Mouse (Mus musculus) MEL (cell line): ENCODE data around the gene Abcc9. TPM values are rescaled to one million over a fixed set of nuclear protein-coding genes. Genes with fewer than 3 reads are reported as not detected.

Experiments used
- DNase-seq: peaks from one replicate; pipeline ENCODE4 v3.0.0; 2011; ENCODE audit warnings: low read depth, low spot score
- H3K27ac ChIP-seq: 2 replicates; pipeline ENCODE4 v1.5.1; 2012; ENCODE audit warnings: low read depth, mild to moderate bottlenecking, control low read depth, low read length, moderate library complexity; ENCODE audit not compliant: control insufficient read depth
- H3K27me3 ChIP-seq, 2 experiments: fragments of 150-350 bp in 1 of 2; sonication (generic) in 1 of 2; 2 replicates each; pipeline ENCODE4 v1.6.1; 2012; ENCODE audit warnings: low read length in 2 of 2, mild to moderate bottlenecking in 2 of 2, improper control_type of control experiment in 1 of 2, moderate library complexity in 1 of 2; ENCODE audit not compliant: insufficient read depth in 2 of 2, control insufficient read depth in 1 of 2
- H3K36me3 ChIP-seq, 2 experiments: 2 replicates each; pipeline ENCODE4 v1.6.1; 2012 to 2014; ENCODE audit warnings: low read length in 2 of 2, improper control_type of control experiment in 1 of 2, inconsistent platforms in 1 of 2, mild to moderate bottlenecking in 1 of 2; ENCODE audit not compliant: insufficient read depth in 2 of 2, control insufficient read depth in 1 of 2
- H3K4me1 ChIP-seq, 2 experiments: fragments of 150-350 bp in 1 of 2; sonication (generic) in 1 of 2; 2 replicates each; pipeline ENCODE4 v1.6.1; 2012; ENCODE audit warnings: low read length in 2 of 2, improper control_type of control experiment in 1 of 2, mild to moderate bottlenecking in 1 of 2; ENCODE audit not compliant: insufficient read depth in 2 of 2, control insufficient read depth in 1 of 2
- H3K4me3 ChIP-seq, 2 experiments: fragments of 150-350 bp in 1 of 2; sonication (generic) in 1 of 2; 2 replicates each; pipeline ENCODE4 v1.5.1; 2012; ENCODE audit warnings: low read depth in 2 of 2, low read length in 2 of 2, mild to moderate bottlenecking in 2 of 2, moderate library complexity in 2 of 2, control low read depth in 1 of 2, improper control_type of control experiment in 1 of 2; ENCODE audit not compliant: control insufficient read depth in 1 of 2, insufficient read depth in 1 of 2
- H3K79me2 ChIP-seq: 2 replicates; pipeline ENCODE4 v1.6.1; 2012; ENCODE audit warnings: mild to moderate bottlenecking, low read length, moderate library complexity; ENCODE audit not compliant: control insufficient read depth, poor library complexity, insufficient read depth
- H3K9ac ChIP-seq: 2 replicates; pipeline ENCODE4 v1.6.1; 2012; ENCODE audit warnings: low read depth, mild to moderate bottlenecking, control low read depth, low read length, moderate library complexity; ENCODE audit not compliant: control insufficient read depth, poor library complexity, severe bottlenecking
- H3K9me3 ChIP-seq: fragments of 150-350 bp; sonication (generic); replicated peaks from 2 replicates; pipeline ENCODE4 v1.6.1; 2012; ENCODE audit warnings: mild to moderate bottlenecking, low read length, improper control_type of control experiment, moderate library complexity; ENCODE audit not compliant: insufficient read depth
- E2F4 ChIP-seq: IDR thresholded peaks from 2 replicates; pipeline ENCODE4 v1.6.1; 2011; ENCODE audit warnings: low read depth, low read length, improper control_type of control experiment, borderline replicate concordance
- EP300 ChIP-seq, 2 experiments: IDR thresholded peaks; 2 replicates each; pipeline ENCODE4 v1.6.1; 2011; ENCODE audit warnings: improper control_type of control experiment in 2 of 2, low read length in 2 of 2, low read depth in 1 of 2, mild to moderate bottlenecking in 1 of 2
- HCFC1 ChIP-seq: IDR thresholded peaks from 2 replicates; pipeline ENCODE4 v1.6.1; 2012; ENCODE audit warnings: low read depth, mild to moderate bottlenecking, inconsistent platforms, low read length, improper control_type of control experiment, moderate library complexity
- JUND ChIP-seq: IDR thresholded peaks from 2 replicates; pipeline ENCODE4 v1.6.1; 2011; ENCODE audit warnings: low read depth, mild to moderate bottlenecking, improper control_type of control experiment, low read length
- MAZ ChIP-seq: IDR thresholded peaks from 2 replicates; pipeline ENCODE4 v1.6.1; 2012; ENCODE audit warnings: low read depth, mild to moderate bottlenecking, inconsistent platforms, low read length, improper control_type of control experiment
- MEF2A ChIP-seq: IDR thresholded peaks from 2 replicates; pipeline ENCODE4 v1.6.1; 2014; ENCODE audit warnings: low read depth, mild to moderate bottlenecking, inconsistent platforms, low read length, improper control_type of control experiment; ENCODE audit not compliant: poor library complexity, insufficient replicate concordance, severe bottlenecking; ENCODE audit errors: extremely low read depth
- MXI1 ChIP-seq: IDR thresholded peaks from 2 replicates; pipeline ENCODE4 v1.6.1; 2011; ENCODE audit warnings: mild to moderate bottlenecking, low read depth, low read length, improper control_type of control experiment
- POLR2A ChIP-seq, 2 experiments: IDR thresholded peaks; 2 replicates each; pipeline ENCODE4 v1.6.1; 2011 to 2012; ENCODE audit warnings: low read length in 2 of 2, mild to moderate bottlenecking in 2 of 2, control low read depth in 1 of 2, improper control_type of control experiment in 1 of 2, low read depth in 1 of 2, moderate library complexity in 1 of 2; ENCODE audit not compliant: control insufficient read depth in 1 of 2, insufficient read depth in 1 of 2, poor library complexity in 1 of 2
- SIN3A ChIP-seq: IDR thresholded peaks from 2 replicates; pipeline ENCODE4 v1.6.1; 2012; ENCODE audit warnings: low read length, improper control_type of control experiment, inconsistent platforms
- TCF12 ChIP-seq: IDR thresholded peaks from 2 replicates; pipeline ENCODE4 v1.6.1; 2014; ENCODE audit warnings: low read depth, mild to moderate bottlenecking, inconsistent platforms, low read length, improper control_type of control experiment, moderate library complexity
- USF1 ChIP-seq: IDR thresholded peaks from 2 replicates; pipeline ENCODE4 v1.6.1; 2014; ENCODE audit warnings: low read depth, mild to moderate bottlenecking, inconsistent platforms, low read length, improper control_type of control experiment, moderate library complexity
- ZKSCAN1 ChIP-seq: IDR thresholded peaks from 2 replicates; pipeline ENCODE4 v1.6.1; 2012; ENCODE audit warnings: low read depth, mild to moderate bottlenecking, inconsistent platforms, low read length, improper control_type of control experiment, moderate library complexity
- polyA plus RNA-seq, 2 experiments: library from polyadenylated mRNA; stranded (reverse) in 1 of 2; unstranded in 1 of 2; fragments of >175 nt in 1 of 2; fragments of >200 nt in 1 of 2; gene quantifications; 2 replicates each; pipeline versions ENCODE4 v1.2.1 to v1.2.4; 2012; ENCODE audit warnings: low replicate concordance in 2 of 2, low read depth in 1 of 2; ENCODE audit not compliant: insufficient read length in 2 of 2, insufficient read depth in 1 of 2, missing spikeins in 1 of 2
- total RNA-seq: library from RNA; depleted of rRNA; stranded (reverse); fragments of 300-350 nt; gene quantifications from 2 replicates; pipeline ENCODE4 v1.2.3, GENCODE M21; 2012; rRNA removed

The Abcc9 gene
- total and polyA plus RNA-seq, 3 experiments = not detected

DNA sequence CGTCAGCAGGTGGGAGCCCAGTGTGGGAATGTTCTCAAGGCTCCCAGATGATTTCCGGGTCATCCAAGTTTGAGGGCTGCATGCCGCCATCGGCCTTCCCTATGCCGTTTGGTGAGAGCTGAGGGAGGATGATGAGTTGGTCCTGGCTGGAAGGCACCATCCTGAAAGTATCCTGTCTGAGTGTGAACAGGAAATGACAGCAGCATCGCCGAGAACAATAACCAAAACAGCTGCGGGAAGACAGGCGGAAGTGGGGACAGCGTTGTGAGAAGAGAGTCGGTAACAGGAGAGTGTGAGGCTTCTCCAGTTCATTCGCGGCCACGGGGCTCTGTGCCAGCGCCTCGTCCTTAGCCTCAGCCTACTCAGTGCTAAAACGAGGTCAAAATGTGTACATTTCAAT is 163.6 kb downstream of the Abcc9 start:
- no peak for DNase-seq

More for the DNA sequence above, 163.6 kb downstream of the Abcc9 start:
- TF ChIP-seq JUND (no peak), MEF2A (no peak), EP300 (IDR thresholded peaks at IDR 0.05; ENCODE audit: low read depth in 1 of 2, low read length in 2 of 2) (no peak), MAZ (no peak), HCFC1 (no peak), USF1 (no peak), SIN3A (no peak), TCF12 (no peak), ZKSCAN1 (no peak), E2F4 (no peak), POLR2A (IDR thresholded peaks at IDR 0.05; ENCODE audit: control insufficient read depth in 1 of 2, insufficient read depth in 1 of 2, low read depth in 1 of 2, low read length in 2 of 2, poor library complexity in 1 of 2) (no peak), MXI1 (no peak)
- Histone ChIP-seq H3K9me3 (no peaks in the 10 kb centered on the region), H3K27me3 (no peaks in the 10 kb centered on the region), H3K9ac (no peak overlapping the region), H3K79me2 (no peaks in the 10 kb centered on the region), H3K36me3 (no peaks in the 10 kb centered on the region), H3K4me3 (no peak overlapping the region), H3K27ac (no peak overlapping the region), H3K4me1 (no peaks in the 10 kb centered on the region)

Other genes starting within 250 kb of the Abcc9 start
- not detected in 2 replicates for gene Gys2, start 229.2 kb downstream of the Abcc9 start, total RNA-seq
- gene Gys2, start 229.2 kb downstream of the Abcc9 start, polyA plus RNA-seq = not detected
- not detected in 2 replicates for gene Ldhb, start 194.4 kb downstream of the Abcc9 start, total RNA-seq
- gene Ldhb, start 194.4 kb downstream of the Abcc9 start, polyA plus RNA-seq = not detected
- gene Kcnj8, start 130.7 kb downstream of the Abcc9 start, total RNA-seq = not detected in 2 replicates
- not detected for gene Kcnj8, start 130.7 kb downstream of the Abcc9 start, polyA plus RNA-seq
- gene Cmas, start 54.4 kb upstream of the Abcc9 start, total RNA-seq = 29.4 and 44.6 TPM in 2 replicates
- 10 to 100 TPM in 1 of 2 experiments, not detected in 1; 55.0 TPM for gene Cmas, start 54.4 kb upstream of the Abcc9 start, polyA plus RNA-seq
- gene Sult6b2, start 102.2 kb upstream of the Abcc9 start, total RNA-seq = not detected in 2 replicates
- under 1 TPM in 1 of 2 experiments, not detected in 1; 0.07 TPM for gene Sult6b2, start 102.2 kb upstream of the Abcc9 start, polyA plus RNA-seq